In the genomic region with DNA sequence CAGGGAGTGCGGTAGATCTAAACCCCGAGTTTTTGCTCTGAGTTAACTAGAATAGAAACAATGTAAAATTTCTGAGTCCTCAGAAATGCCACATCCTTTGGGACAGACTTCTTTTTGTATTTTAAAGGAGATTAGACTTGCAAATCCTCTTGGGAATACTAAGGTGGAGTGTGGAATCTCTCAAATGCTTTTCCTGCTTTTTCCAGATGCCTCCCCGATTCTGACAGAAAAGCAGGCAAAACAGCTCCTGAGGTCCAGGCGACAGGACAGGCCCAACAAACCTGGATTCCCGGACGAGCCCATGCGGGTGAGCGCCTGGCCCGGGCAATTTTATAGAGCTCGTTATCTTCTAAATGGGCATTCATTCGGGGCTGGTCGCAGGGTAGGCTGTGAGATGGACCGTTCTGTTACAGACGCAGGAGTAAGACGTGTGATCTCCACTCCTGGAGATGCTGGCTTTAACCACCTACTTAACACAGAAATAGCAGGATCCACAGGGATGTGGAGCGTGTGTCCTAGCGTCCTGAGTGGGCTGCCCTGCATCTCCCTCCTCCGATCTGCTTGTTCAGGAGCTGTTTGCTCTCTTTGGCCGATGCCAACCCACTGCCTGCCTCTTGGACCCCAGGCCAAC, we compare ENCODE assay signal across 18 mouse cellular contexts. TPM values are rescaled to one million over a fixed set of nuclear protein-coding genes. Genes with fewer than 3 reads are reported as not detected.
DNase-seq lines count a peak whose midpoint lies in the region.
"Had no signal": no experiment of that assay in that cellular context is flagged by ENCODE, and none has a peak within 500 bp of the region (broad histone marks: within the 10 kb centered on the region; RNA-seq: fewer than 3 reads in every experiment).

No protein-coding gene starts in this region.

- intact Hi-C loops in left cerebral cortex, postnatal 36 days (cut with DNase I) = no loop called here

- DNase-seq in cerebellum, postnatal 14 days = peak; percentile 25 to 41
- DNase-seq in cerebellum, postnatal 25 days = no peak
- peak; percentile 28 to 33 for DNase-seq in left cerebral cortex, postnatal 36 days (ENCODE audit: low spot score in 2 of 2)
- no peak for DNase-seq in left cerebral cortex, adult 11 months (ENCODE audit: low spot score)
- DNase-seq in thymus, postnatal 25 days = peak; percentile 31
- no peak for DNase-seq in thymus, adult 18-20 months
- DNase-seq in spleen, adult 12 weeks (ENCODE audit: low spot score) = no peak
- no peak for DNase-seq in layer of hippocampus, postnatal 25 days (ENCODE audit: extremely low spot score in 1 of 2, low spot score in 1 of 2)
- DNase-seq: cerebellum, adult 9-10 months; embryo, embryonic 11 days; gastrocnemius, postnatal 14 days; lung, adult 18-20 months; lung, postnatal 14 days had no signal

RNA-seq across cellular contexts. Expression of a gene that starts 1.3 kb away (rescaled TPM):
- total RNA-seq in left cerebral cortex, postnatal 36 days (2021) = not detected
- not detected for total RNA-seq in layer of hippocampus, postnatal 25 days (2021)
- total RNA-seq: adrenal gland, adult 18-20 months; gastrocnemius, postnatal 14 days; hindbrain, postnatal 0 days; layer of hippocampus, postnatal 10 days; liver, adult 2 months; megakaryocyte, adult 5-6 weeks had no signal

RNA-seq across cellular contexts. Expression of a gene that starts 8.2 kb away (rescaled TPM):
- total RNA-seq in left cerebral cortex, postnatal 36 days (2021) = 10 to 100 TPM; 55.6 to 57.2 TPM
- 10 to 100 TPM; 41.6 to 42.8 TPM for total RNA-seq in layer of hippocampus, postnatal 25 days (2021)

Comparison
In these comparisons a context has a peak if more than half of its experiments do, and no peak if none do; other contexts are left out.
1. DNase-seq: peak in cerebellum, postnatal 14 days (2 of 2), left cerebral cortex, postnatal 36 days (2 of 2) and thymus, postnatal 25 days (single experiment); none in cerebellum, postnatal 25 days (0 of 2), left cerebral cortex, adult 11 months (single experiment), thymus, adult 18-20 months (0 of 2), spleen, adult 12 weeks (single experiment) and layer of hippocampus, postnatal 25 days (0 of 2).